Mouse (Mus musculus): Measurements from ENCODE around the gene 1110032F04Rik.
"Not testable (repeated sequence)": the region's sequence is repeated elsewhere in the genome, so short reads cannot be mapped to it uniquely, and the experiment has no call there.

The 1110032F04Rik gene

DNA sequence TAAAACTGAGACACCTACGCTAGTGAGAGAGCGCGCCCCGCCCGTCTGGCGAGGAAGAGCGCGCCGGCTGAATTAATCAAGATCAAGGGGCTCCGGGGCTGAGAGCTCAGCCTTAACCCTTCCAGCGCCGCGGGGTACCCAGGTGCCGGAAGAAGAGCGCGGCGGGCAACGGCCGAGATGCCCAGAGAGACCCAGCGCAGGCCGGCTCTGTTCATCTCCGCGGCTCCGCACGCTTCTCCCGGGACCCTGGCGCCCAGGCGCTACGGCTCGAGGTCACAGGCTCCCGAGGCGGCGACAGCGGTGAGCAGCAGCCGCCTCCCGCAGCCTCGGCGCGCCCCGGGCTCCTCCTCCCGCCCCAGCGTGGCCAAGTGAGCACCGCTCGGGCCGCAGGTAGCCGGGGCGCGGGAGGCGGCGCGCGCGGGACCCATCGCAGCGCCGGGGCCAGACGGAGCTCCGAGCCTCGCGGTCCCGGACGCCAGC, at the start of gene 1110032F04Rik:
1110032F04Rik (plus strand) TSS at position 376 of the 480 bp plus-strand sequence.
- peak; percentile 84 for DNase-seq

DNA sequence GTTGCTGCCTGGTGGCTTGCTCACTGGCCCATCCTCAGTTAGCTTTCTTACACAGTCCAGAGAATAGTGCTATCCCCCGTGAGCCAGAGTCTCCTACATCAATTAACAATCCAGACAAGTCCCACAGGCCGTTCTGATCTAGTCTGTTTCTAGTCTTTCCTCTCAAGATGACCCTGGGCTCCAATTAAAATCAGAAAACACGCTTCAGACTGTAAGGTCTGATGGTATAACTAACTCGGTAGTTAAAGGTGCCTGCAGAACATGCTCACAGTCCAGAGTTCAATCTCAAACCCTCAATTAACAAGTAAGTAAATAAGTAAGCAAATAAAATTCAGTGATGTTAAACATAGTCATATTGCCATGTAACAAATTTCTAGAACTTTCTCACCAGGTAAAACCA, 48.0 kb upstream of the 1110032F04Rik start:
- no peak for DNase-seq

DNA sequence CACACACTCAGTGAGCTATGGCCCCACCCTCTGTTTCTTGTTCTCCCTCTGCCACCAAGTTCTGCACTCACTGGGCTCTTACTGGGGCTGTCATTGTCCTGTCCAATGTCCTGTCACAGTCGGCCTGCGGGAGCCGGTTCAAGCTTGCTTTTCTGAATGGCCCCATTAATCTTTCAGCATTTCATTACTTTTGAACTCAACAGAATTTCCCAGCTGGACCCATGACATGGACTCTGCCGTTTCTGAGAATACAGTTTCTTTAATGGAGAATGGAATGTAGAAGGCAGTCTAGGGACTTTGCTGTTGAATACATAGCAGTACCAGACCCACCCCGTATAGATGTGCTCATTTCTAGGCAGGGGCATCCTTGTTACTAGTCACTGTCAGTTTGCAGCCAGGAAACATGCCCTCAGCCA, 47.5 kb upstream of the 1110032F04Rik start:
- DNase-seq = peak; percentile 34

DNA sequence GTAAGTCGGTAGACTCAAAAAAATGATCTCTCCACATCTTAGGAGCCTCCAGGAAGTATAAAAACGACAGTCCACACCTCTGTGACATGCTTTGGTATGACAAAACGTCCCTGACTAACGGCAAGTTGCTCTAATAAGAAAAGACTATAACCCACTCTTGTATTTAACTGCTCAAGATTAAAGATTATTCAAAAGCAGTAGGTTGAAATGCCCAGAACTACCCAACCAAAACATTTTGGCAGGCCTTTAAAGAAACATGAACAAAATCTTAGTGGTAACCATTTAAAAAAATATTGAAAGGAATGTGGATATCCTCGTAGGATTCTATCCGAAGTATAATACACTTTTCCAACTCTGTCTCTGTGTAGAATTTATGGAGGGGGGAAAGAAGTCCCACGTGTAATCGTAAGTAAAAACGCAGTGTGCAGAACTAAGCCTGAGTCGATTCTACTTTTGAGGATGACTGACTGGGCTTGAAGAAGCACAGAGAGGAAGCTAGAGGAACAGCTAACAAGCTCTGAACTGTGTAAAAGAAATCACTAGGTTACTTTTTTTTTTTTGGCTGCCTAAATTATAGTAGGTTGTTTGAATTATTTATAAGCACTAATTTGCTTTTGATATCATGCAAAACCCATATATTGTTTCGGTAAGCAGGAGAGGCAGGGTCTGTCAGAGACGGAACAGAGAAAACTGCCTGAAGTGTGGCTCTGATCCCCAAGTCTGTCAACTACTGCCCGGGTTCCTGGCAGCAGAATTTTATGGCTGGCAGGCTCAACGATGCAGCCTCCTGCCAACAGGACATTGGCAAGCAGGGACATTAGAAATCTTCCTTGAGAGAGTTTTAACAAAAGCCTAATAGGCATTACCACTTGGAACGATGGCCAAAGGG, 45.3 kb upstream of the 1110032F04Rik start:
- DNase-seq = no peak

DNA sequence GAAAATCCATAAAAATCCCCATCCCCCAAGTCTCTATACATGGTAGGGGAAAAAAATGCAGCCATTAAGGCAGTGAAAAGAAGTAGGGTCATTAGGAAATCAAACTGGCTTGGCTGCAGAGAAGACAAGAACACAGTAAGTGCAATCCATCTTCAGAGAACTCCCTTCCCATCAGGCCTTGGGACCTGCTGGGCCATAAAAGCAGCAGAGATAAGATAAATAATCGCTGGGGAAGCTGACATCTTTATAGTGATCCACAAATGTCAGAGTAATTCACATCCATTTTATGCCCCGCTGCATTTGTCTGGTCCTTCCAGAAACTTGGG, 44.7 kb upstream of the 1110032F04Rik start:
- peak; percentile 20 for DNase-seq

DNA sequence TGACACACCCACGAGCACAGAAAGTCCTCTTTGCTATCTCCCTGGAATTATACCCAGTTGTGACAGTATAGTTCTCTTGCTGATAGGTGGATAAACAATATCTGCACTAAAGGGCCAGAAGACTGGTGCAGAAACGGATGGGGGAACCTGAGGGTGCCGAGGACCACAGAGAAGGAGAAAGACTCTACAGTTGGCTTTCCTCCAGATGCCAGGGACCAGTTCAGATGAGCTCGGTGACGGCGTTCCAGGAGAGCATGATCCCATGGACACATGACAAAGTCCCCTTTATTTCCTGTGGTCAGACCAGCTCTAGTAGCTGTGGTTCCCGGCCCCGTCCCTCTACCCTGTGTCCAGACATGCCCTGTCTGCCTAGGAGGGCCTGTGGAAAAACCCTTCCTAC, 44.2 kb upstream of the 1110032F04Rik start:
- no peak for DNase-seq

DNA sequence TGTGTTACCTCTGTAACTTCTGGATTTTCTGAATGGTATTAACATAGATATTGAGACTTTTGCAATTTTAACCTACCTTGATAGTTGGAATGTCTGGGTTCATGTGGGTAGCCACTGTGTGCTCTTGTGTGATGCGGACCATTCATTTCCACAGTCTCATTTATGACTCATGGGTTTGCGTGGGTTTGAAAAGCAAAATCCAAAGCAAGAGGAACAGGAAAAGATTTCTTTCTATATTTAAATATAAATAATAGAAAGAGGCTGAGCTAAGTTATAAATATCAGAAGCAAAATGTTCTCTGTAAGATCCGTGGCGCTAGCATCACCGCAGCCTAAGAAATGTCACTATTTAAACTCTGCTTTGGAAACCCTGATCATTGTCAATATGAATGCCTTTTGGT, 41.7 kb upstream of the 1110032F04Rik start:
- no peak for DNase-seq

DNA sequence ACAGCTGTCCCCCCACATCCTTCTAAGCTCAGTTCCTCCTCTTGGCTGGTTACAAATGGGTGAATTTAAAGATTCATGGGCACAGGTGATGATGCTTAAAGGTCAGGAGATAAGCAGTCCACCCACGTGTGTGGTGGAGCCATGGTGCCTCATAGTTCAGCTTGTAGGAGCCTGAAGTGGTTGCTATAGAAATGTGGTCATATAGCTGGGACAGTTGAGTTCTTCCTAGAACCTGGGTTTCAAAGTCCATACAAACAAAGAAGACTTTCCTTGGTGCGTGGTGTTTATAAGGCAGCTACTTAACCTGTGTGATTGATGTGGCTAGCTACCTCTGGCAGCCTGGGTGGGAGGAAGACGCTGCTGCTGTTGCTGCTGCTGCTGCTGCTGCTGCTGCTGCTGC, 39.4 kb upstream of the 1110032F04Rik start:
- DNase-seq = no peak

DNA sequence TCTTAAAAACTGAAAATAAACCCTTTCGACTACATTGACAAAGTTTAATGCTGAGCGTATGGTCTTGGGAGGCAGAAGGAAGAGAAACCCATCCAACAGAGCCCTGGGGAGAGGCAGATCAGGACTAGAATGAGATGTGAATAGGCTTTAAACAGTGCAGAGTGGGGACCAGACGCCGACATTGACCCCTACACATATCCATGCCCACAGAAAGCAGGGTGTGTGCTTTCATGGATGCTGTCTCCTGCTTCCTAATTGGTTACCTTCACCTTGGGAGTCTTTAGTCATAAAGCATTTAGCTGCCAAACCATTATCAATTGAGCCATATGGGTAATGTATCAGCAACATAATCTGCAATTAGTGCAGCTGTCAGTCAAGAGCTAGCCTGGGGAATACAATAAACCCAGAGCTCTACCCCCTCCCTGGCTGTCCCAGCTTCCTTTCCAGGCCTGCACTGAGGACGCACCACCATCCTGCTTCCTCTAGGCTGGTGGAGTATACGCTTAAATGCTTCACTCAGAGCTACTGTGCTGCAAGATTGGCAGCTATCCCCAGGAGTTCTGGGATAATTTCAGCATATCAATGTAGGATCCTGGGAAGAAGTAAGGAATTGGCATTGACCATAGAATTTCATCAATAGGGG, 32.4 kb upstream of the 1110032F04Rik start:
- DNase-seq = no peak

DNA sequence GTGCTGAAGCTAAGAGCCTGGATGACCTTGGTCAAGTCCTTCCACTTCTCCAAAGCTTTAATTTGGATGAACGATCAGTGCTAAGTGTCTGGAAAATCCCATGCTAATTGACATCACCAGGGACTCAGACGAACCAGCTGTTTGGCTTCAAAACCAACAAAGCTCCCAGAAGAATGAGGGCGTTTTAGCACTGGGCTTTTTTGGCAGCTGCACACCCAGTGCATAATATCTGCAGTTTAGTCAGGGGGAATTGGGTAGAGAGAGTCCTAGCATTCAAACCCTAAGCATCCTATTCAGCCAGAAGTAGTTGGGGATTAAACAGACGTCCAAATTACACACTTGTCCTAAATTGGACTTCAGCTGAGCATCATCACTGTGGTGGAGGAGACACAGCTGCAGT, 29.2 kb upstream of the 1110032F04Rik start:
- DNase-seq = no peak

DNA sequence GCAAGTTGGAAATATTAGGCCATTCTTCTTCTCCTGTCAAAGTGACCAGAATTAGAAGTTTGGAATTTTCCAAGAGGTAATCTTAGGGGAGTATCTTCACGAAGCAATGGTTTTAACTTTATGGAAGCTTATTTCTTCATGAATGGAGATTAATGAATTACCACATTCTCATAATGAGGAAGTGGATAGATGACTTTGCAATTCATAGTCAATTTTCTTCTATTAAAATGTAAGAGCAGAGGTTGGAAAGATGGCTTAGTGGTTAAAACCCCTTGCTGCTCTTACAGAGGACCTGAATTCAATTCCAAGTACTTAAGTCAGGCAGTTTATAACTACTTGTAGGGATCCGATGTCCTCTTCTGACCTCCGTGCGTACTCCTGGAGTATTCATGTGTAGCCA, 25.4 kb upstream of the 1110032F04Rik start:
- no peak for DNase-seq

DNA sequence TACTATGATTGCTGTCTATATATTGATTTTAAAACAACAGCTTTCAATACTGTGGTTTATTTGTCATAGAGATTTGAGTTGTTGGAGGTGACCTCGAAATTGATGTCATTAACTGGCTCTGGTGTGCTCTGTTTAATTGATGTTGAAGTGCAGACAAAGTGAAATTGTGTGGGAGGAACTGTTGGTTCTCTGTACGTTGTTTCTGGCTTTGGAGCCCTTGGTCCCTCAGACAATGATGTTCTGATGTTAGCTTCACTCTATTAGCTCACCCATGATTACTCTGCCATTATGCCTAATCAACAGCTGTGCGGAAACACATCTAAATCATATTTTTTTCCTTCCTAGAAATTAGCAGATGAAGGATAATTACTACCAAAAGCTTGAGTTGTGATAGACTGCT, 21.1 kb upstream of the 1110032F04Rik start:
- DNase-seq = no peak

DNA sequence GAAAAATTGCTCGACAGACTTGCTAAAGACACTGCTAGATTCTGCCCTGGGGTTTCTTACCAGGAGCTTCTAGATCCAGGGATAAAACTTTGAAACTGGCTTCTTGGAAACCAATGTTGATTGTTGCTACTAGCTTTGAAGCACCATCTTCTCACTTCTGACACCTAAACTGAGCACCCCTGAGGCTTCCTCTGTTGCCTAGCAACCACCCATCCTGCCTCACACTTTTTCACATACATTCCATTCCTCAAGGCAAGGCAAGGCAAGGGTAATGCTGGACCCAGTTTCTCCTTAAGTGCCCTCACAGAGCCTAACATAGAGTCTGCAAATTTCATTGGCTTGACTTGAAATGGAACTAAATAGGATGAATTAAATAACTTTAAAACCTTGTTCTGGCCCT, 17.0 kb upstream of the 1110032F04Rik start:
- DNase-seq = no peak

DNA sequence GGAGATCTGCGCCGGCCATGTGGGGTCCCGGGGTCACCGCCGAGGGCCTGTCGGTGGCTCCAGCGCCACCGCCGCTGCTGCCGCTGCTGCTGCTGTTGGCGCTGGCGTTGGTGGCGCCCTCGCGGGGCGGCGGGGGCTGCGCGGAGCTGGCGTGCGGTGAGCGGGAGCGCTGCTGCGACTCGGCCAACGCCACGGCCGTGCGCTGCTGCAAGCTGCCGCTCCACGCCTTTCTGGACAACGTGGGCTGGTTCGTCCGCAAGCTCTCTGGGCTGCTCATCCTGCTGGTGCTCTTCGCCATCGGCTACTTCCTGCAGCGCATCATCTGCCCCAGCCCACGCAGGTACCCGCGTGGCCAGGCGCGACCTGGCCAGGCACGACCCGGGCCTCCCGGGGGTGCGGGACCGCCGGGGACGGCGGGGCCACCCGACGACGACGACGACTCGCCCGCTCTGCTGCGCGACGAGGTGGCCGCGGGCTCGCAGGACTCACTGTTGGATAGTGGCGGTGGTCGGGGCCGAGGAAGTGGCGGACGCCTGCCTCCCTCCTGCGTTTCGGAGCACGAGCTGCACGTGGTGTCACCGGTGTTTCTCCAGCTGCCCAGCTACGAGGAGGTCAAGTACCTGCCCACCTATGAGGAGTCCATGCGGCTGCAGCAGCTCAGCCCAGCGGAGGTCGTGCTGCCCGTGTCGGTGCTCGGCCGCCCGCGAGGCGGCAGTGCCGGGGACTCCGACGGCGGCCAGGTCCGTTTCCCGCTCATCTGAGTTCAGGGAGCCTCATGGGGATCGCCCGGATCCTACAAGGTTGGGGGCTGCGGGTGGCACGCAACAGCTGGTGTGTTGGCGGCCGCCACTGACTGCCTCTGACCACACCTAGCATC, 543 bp downstream of the 1110032F04Rik start:
- DNase-seq = peak; percentile 76

DNA sequence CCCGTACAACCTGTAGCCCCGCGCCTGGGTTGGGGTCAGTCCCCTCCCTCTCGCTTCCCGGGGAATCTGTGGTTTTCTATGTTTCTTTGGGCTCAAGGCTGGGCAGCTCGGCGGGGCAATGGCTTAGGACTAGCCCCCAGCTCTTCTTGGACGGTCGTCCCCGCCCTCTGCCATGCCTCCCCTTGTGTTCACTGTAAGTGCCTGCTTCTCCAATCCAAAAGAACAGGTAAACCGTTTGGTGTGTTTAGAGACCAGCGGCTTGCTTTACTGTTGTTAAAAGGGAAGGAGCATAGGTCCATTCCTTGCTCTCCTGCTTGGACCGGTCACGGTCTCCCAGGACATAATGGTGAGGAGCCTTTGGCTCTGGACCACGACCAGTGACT, 1.2 kb downstream of the 1110032F04Rik start:
- no peak for DNase-seq

DNA sequence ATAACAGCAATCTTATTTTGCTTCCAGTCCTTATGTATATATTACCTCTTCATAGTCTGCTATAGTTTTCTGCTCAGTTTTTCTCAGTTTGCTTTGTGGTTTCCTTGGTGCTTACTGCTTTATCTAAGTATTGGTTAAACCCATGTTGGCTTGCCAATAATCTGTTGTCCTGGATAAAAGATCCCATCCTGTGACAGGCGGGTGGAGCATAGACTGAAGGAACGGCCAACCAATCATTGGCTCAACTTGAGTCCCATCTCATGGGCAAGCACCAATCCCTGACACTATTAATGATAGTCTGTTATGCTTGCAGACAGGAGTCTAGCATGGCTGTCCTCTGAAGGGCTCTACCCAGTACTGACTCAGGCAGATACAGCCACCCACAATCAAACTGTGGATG, 4.7 kb downstream of the 1110032F04Rik start:
- DNase-seq = no peak

DNA sequence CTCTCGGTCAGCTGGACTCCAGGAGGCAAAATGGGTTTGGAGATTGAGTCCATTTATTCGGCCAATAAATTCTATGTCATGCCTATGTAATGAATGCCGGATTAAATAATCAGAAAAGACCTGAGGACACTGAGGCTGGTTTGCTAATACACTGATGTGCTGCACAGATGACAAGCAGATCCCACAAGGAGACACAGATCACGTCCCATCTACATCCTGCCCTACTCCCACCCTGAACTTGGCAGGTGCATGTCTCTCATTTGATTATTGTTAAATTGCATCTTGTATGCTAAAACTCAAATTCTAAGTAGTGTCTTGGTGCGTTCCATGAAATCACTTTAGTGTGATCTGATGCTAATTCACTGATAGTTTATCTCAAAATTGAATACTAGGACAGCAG, 17.5 kb downstream of the 1110032F04Rik start:
- no peak for DNase-seq

DNA sequence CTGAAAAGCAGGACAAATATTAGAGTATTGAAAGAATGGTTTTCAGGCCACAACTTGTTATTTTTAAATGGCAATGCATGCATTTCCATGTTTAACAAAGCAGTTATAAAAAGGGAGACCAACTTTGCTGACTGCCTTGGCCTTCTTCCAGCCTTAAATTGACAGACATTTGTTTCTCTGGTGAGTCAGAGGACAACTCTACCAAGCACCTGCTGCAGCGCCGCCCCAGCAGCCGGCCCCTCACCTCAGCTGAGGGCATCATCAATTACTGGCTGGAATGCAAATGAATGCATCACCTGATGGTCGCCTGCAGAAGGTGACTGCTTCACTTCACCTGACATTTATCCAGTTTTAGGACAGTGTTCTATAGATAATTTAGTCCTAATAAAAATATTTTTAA, 26.0 kb downstream of the 1110032F04Rik start:
- DNase-seq = no peak

DNA sequence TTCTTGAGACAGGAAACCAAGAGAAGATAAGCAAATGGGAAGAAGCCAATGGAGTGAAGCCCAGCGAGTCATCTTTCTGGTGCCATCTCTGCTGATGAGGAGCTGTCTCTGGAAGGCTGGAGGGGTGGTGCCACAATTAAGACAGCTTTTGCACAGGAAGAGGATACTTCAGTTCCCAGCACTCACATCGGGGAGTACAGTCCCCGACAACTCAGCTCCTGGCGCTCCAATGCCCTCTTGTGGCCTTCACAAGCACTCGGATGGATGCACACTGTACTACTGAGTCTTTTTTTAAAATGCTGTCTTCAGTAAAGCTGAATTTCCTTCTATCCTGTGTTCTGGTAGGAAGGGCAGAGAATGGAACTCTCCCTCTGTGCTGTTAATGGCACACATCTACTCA, 27.8 kb downstream of the 1110032F04Rik start:
- no peak for DNase-seq

DNA sequence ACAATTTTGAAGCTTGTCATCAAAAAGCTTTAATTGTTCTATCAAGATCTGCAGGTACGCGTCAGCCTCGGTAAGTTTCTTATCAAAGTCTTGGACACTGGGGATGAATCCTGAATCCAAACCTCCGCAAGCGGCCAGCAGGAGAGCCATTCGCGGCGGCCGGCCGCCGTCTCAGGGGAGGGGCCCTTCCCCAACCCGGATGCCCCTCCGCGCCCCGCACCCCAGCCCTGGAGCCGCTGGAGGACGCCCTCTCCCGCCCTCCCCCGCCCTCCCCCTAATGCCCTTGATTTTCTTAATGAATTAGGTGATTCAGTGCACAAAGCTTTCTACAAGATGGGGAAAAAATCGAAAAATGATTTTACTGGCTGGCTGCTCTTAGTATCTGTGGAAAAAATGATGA, 33.2 kb downstream of the 1110032F04Rik start:
- DNase-seq = not testable (repeated sequence)

DNA sequence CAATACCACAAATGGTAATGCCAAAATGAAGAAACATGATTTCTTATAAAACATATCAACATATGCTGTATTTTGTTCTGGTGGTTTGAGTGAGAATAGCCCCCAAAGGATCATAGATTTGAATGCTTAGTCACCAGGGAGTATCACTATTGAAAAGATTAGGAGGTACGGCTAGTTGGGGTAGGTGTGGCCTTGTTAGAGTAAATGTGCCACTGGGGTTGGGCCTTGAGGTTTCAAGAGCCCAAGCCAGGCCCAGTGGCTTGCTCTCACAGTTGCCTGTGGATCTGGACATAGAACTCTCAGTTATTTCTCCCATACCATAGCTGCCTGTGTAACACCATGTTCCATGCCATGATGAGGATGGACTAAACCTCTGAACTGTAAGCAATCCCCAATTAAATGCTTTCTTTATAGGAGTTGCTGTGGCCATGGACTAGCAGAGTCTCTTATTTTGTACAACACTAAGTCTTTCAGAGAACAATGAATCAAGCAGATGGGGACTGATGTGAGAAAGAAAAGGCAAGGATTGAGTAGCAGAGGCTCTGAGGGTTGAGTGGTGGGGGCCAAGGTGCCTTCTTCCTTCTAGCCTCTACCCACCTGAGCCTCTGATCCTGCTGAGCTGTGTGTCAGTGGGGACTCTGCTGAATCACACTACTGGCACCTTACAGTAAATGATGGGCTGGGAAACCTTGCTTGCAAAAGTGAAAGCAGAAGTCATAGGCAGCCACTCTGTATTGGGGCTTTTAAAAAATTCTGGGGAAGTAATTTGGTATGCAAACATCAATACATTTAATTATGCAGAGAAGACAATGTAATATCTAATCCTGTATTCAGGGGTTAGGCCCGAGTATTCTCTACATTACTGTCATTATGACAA, 35.8 kb downstream of the 1110032F04Rik start:
- no peak for DNase-seq

DNA sequence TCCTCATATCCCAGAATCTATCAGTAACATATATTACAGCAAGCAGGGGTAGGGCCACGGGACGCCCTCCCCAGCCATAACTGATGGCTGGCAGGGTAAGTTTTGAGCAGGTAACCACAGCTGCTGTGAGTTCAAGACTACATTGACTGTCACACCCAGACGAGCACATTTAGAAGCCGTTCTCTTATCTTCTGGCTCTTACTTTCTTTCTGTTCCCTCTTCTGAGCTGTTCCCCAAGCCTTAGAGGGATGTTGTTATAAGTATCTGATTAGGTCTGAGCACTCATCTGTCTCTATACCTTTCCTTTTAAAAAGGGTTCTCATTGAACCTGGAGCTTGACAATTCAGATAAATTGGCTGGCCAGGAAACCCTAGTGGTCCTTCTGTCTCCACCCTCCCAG, 38.1 kb downstream of the 1110032F04Rik start:
- no peak for DNase-seq

Data from embryo, embryonic 11 days (tissue).